Mouse (Mus musculus): ENCODE data around the gene Ugt1a5. TPM values are rescaled to one million over a fixed set of nuclear protein-coding genes. Genes with fewer than 3 reads are reported as not detected.

Gene Ugt1a5
- polyA plus RNA-seq, 1 experiment from 2014 or later = not detected

Other genes starting within 250 kb of the Ugt1a5 start
- gene Usp40, start 157.5 kb upstream of the Ugt1a5 start, polyA plus RNA-seq (2014; fragmentation: Nextera tagmentation; extraction: Ambion mirVana) = 31.2 and 36.4 TPM in 2 replicates
- gene Ugt1a10, start 110.6 kb upstream of the Ugt1a5 start, polyA plus RNA-seq (2014; fragmentation: Nextera tagmentation; extraction: Ambion mirVana) = not detected in 2 replicates
- gene Ugt1a9, start 95.2 kb upstream of the Ugt1a5 start, polyA plus RNA-seq (2014; fragmentation: Nextera tagmentation; extraction: Ambion mirVana) = not detected in 2 replicates
- gene Ugt1a8, start 78.2 kb upstream of the Ugt1a5 start, polyA plus RNA-seq (2014; fragmentation: Nextera tagmentation; extraction: Ambion mirVana) = not detected in 2 replicates
- gene Ugt1a7c, start 71.0 kb upstream of the Ugt1a5 start, polyA plus RNA-seq (2014; fragmentation: Nextera tagmentation; extraction: Ambion mirVana) = 2.4 and 3.9 TPM in 2 replicates
- 0.54 and 2.0 TPM in 2 replicates for gene Ugt1a6b, start 62.8 kb upstream of the Ugt1a5 start, polyA plus RNA-seq (2014; fragmentation: Nextera tagmentation; extraction: Ambion mirVana)
- gene Ugt1a6a, start 31.2 kb upstream of the Ugt1a5 start, polyA plus RNA-seq (2014; fragmentation: Nextera tagmentation; extraction: Ambion mirVana) = 8.5 and 10.6 TPM in 2 replicates
- gene Ugt1a2, start 34.6 kb downstream of the Ugt1a5 start, polyA plus RNA-seq (2014; fragmentation: Nextera tagmentation; extraction: Ambion mirVana) = 0.22 TPM in 1 of 2 replicates, not detected in the other
- 8.7 and 11.9 TPM in 2 replicates for gene Dnajb3, start 39.8 kb downstream of the Ugt1a5 start, polyA plus RNA-seq (2014; fragmentation: Nextera tagmentation; extraction: Ambion mirVana)
- gene Ugt1a1, start 45.9 kb downstream of the Ugt1a5 start, polyA plus RNA-seq (2014; fragmentation: Nextera tagmentation; extraction: Ambion mirVana) = 0.93 and 1.6 TPM in 2 replicates
- 1.7 and 2.2 TPM in 2 replicates for gene Mroh2a, start 61.0 kb downstream of the Ugt1a5 start, polyA plus RNA-seq (2014; fragmentation: Nextera tagmentation; extraction: Ambion mirVana)
- 110 and 137 TPM in 2 replicates for gene Hjurp, start 111.6 kb downstream of the Ugt1a5 start, polyA plus RNA-seq (2014; fragmentation: Nextera tagmentation; extraction: Ambion mirVana)
- gene Trpm8, start 111.6 kb downstream of the Ugt1a5 start, polyA plus RNA-seq (2014; fragmentation: Nextera tagmentation; extraction: Ambion mirVana) = 0.07 TPM in 1 of 2 replicates, not detected in the other
- gene Spp2, start 240.9 kb downstream of the Ugt1a5 start, polyA plus RNA-seq (2014; fragmentation: Nextera tagmentation; extraction: Ambion mirVana) = 0.18 TPM in 1 of 2 replicates, not detected in the other

Measured in embryonic facial prominence, embryonic 14.5 days (tissue).